8 mouse cellular contexts compared by ENCODE assay signal in genomic region chrX:58031671-58032605, GRCm38 (mm10). TPM values are rescaled to one million over a fixed set of nuclear protein-coding genes. Genes with fewer than 3 reads are reported as not detected.
A peak's percentile ranks its signal among the peaks of the same experiment; 100 is the strongest.
DNase-seq lines count a peak whose midpoint lies in the region; ATAC-seq and TF ChIP-seq lines count a peak whose summit lies in the region.

No protein-coding gene starts in this region.

- H3K36me3 ChIP-seq in heart, embryonic 11.5 days (ENCODE audit: control insufficient read depth, insufficient read depth, low read length) = no peaks in the 10 kb centered on the region
- no peaks in the 10 kb centered on the region for H3K36me3 ChIP-seq in limb, embryonic 15.5 days

- H3K9ac ChIP-seq in heart, embryonic 11.5 days (ENCODE audit: low read depth, low read length) = no peak overlapping the region
- H3K9ac ChIP-seq in limb, embryonic 15.5 days = no peak overlapping the region

- H3K4me1 ChIP-seq in heart, embryonic 11.5 days (ENCODE audit: control insufficient read depth, insufficient read depth, low read length) = no peaks in the 10 kb centered on the region
- H3K4me1 ChIP-seq in embryonic fibroblast, embryonic 13.5 days (ENCODE audit: control insufficient read depth, insufficient read depth, low read length) = 0 out of 2 replicates have a peak, but pooled peaks cover 3% of the 10 kb centered on the region
- peaks cover 10% of the 10 kb centered on the region; the same call in 1 of the 2 replicates for H3K4me1 ChIP-seq in limb, embryonic 15.5 days

- TF ChIP-seq POLR2A in embryonic fibroblast, embryonic 13.5 days (IDR thresholded peaks at IDR 0.05; ENCODE audit: low read depth, low read length) = no peak

- no peak for ATAC-seq in heart, embryonic 11.5 days (replicated peaks; ENCODE audit: insufficient number of reproducible peaks, low FRiP score, low TSS enrichment)
- ATAC-seq in limb, embryonic 15.5 days (ENCODE audit: insufficient number of reproducible peaks, low FRiP score, low TSS enrichment, low read depth) = no peak
- ATAC-seq in erythroblast, adult 5-6 weeks (replicated peaks; ENCODE audit: low FRiP score, poor library complexity, severe bottlenecking) = no peak

- H3K27me3 ChIP-seq in heart, embryonic 11.5 days (ENCODE audit: control insufficient read depth, insufficient read depth, low read length) = peaks cover 57% of the 10 kb centered on the region
- H3K27me3 ChIP-seq in limb, embryonic 15.5 days = peaks cover 62% of the 10 kb centered on the region

- TF ChIP-seq CTCF in embryonic fibroblast, embryonic 13.5 days (IDR thresholded peaks at IDR 0.05; ENCODE audit: borderline replicate concordance, insufficient read depth, low read length) = no peak

- no peak for DNase-seq in heart, postnatal 4 days
- DNase-seq in ES-CJ7 (ENCODE audit: low read depth, low spot score) = peak; percentile 62
- DNase-seq in layer of hippocampus, adult 9-11 months = no peak
- DNase-seq in right cerebral cortex, adult 2 months (ENCODE audit: low spot score in 2 of 2) = no peak

- H3K27ac ChIP-seq in heart, embryonic 11.5 days (ENCODE audit: low read depth, low read length) = no peak overlapping the region
- H3K27ac ChIP-seq in embryonic fibroblast, embryonic 13.5 days (ENCODE audit: insufficient read depth, low read length) = no peak overlapping the region
- no peak overlapping the region for H3K27ac ChIP-seq in limb, embryonic 15.5 days

- H3K9me3 ChIP-seq in heart, embryonic 11.5 days (replicated peaks; ENCODE audit: control insufficient read depth, low read length) = no peaks in the 10 kb centered on the region
- H3K9me3 ChIP-seq in limb, embryonic 15.5 days = no peaks in the 10 kb centered on the region

- peak overlapping the region; percentile 40 for H3K4me3 ChIP-seq in heart, embryonic 11.5 days (ENCODE audit: low read depth, low read length)
- peak overlapping the region; percentile 8; the same call in 1 of the 2 replicates for H3K4me3 ChIP-seq in embryonic fibroblast, embryonic 13.5 days (ENCODE audit: insufficient read depth, low read length)
- peak overlapping the region; percentile 45 for H3K4me3 ChIP-seq in limb, embryonic 15.5 days

- 12% methylated on average over 54 of the region's 56 CpGs for WGBS in heart, embryonic 11.5 days (ENCODE audit: insufficient replicate concordance)
- 20% methylated on average over 54 of the region's 56 CpGs for WGBS in limb, embryonic 15.5 days

- peak overlapping the region; percentile 63 for H3K4me2 ChIP-seq in heart, embryonic 11.5 days
- peak overlapping the region; percentile 67 for H3K4me2 ChIP-seq in limb, embryonic 15.5 days

RNA-seq across cellular contexts. Expression of gene Zic3, which starts 9.4 kb away (rescaled TPM):
- polyA plus RNA-seq in heart, embryonic 11.5 days (2014; fragmentation: Nextera tagmentation; extraction: Ambion mirVana) = not detected in 2 replicates
- total RNA-seq in heart, postnatal 4 days (2021) = not detected
- 0.12 and 0.67 TPM in 2 replicates for polyA plus RNA-seq in embryonic fibroblast, embryonic 13.5 days (2011; ENCODE audit: insufficient read length, low read depth, missing spikeins)
- polyA plus RNA-seq in limb, embryonic 15.5 days (2015; fragmentation: Nextera tagmentation; extraction: Ambion mirVana) = 3.8 and 6.1 TPM in 2 replicates
- total RNA-seq in erythroblast, adult 5-6 weeks (2015; ENCODE audit: low replicate concordance) = not detected in 2 replicates
- not detected in 2 replicates for total RNA-seq in erythroblast, adult 5-6 weeks (2017; ENCODE audit: low replicate concordance)
